Mouse (Mus musculus) retina, postnatal 1 day (tissue): ENCODE measurements around the gene Cox7a2l.

ENCODE experiments used
- DNase-seq: peaks from one replicate; pipeline ENCODE4 v3.0.0-alpha.2; 2012

Gene Cox7a2l

GRCm38 (mm10) chr17:83517280-83518015, at the start of gene Cox7a2l:
Gene Cox7a2l, minus strand, starts transcription at chr17:83517330.
- no peak for DNase-seq

- peak; percentile 74 for DNase-seq
These were observed 48.4 kb upstream of the Cox7a2l start for GRCm38 (mm10) chr17:83565506-83565905.

- no peak for DNase-seq
These were observed 47.1 kb upstream of the Cox7a2l start for GRCm38 (mm10) chr17:83564119-83564820.

GRCm38 (mm10) chr17:83563703-83564111, 46.6 kb upstream of the Cox7a2l start:
- DNase-seq = peak; percentile 56

- DNase-seq = no peak
These were observed 45.3 kb upstream of the Cox7a2l start for GRCm38 (mm10) chr17:83562153-83563010.

- no peak for DNase-seq
These were observed 42.0 kb upstream of the Cox7a2l start for GRCm38 (mm10) chr17:83559081-83559480.

GRCm38 (mm10) chr17:83555836-83556235, 38.7 kb upstream of the Cox7a2l start:
- DNase-seq = no peak

GRCm38 (mm10) chr17:83554997-83555396, 37.9 kb upstream of the Cox7a2l start:
- DNase-seq = no peak

GRCm38 (mm10) chr17:83548501-83549233, 31.5 kb upstream of the Cox7a2l start:
- peak; percentile 53 for DNase-seq

GRCm38 (mm10) chr17:83547145-83547544, 30.0 kb upstream of the Cox7a2l start:
- no peak for DNase-seq

GRCm38 (mm10) chr17:83545756-83546742, 28.9 kb upstream of the Cox7a2l start:
- peak; percentile 65 for DNase-seq

- DNase-seq = no peak
These were observed 28.1 kb upstream of the Cox7a2l start for GRCm38 (mm10) chr17:83545259-83545658.

GRCm38 (mm10) chr17:83542424-83542823, 25.3 kb upstream of the Cox7a2l start:
- no peak for DNase-seq

- no peak for DNase-seq
These were observed 22.3 kb upstream of the Cox7a2l start for GRCm38 (mm10) chr17:83539262-83540037.

- no peak for DNase-seq
These were observed 21.6 kb upstream of the Cox7a2l start for GRCm38 (mm10) chr17:83538694-83539093.

GRCm38 (mm10) chr17:83538141-83538540, 21.0 kb upstream of the Cox7a2l start:
- peak; percentile 30 for DNase-seq

GRCm38 (mm10) chr17:83533150-83533549, 16.0 kb upstream of the Cox7a2l start:
- no peak for DNase-seq

- peak; percentile 79 for DNase-seq
These were observed 10.7 kb upstream of the Cox7a2l start for GRCm38 (mm10) chr17:83527651-83528381.

GRCm38 (mm10) chr17:83526624-83527532, 9.7 kb upstream of the Cox7a2l start:
- peak; percentile 89 for DNase-seq
